Mouse (Mus musculus): ENCODE data around the gene Lysmd1.
"Not testable (repeated sequence)": the region's sequence is repeated elsewhere in the genome, so short reads cannot be mapped to it uniquely, and the experiment has no call there.

Lysmd1 gene

DNA sequence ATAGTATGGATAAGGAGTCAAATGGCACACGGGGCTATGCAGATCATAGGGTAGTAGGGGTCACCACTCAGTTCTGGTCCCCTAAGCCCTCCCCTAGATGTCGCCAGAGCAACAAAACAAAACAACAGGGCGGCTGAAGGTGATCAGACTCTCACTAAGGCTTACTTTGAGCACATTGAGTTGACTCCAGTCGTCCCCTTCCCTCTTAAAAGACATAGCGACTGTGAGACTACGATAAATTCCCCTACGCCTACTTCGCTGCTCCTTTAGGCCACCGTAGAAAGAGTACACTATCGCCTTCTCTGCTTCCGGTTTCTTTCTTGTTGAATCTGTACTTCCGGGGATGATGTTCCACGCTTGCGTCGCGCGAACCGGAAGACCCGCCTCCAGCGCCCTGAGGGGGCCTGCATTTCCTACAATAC, at the start of gene Lysmd1, which contains the start of gene Scnm1:
Gene Lysmd1 (plus strand): TSS at position 409 of the 422 bp plus-strand sequence.
Gene Scnm1 (minus strand): TSS at position 332 of the 422 bp plus-strand sequence.
- DNase-seq: peak; percentile 96

DNA sequence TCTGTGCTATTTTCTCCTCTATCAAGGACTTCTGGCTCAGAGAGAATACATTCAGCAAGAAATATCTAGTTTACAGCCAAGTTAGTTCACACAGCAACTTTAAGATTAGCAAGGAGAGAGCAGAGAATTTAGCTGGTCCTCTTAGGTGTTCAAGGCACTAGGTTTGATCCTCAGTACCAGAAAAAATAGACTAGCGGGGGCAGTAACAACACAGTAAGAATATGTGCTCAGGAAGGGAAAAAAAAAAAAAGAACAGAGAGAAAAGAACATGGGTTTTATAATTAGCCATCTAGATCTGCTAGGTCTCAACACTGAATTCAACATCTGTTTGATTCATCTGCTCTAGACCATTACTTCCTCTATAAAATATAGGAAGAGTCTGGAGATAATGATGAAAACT, 45.8 kb upstream of the Lysmd1 start:
- no peak for DNase-seq

DNA sequence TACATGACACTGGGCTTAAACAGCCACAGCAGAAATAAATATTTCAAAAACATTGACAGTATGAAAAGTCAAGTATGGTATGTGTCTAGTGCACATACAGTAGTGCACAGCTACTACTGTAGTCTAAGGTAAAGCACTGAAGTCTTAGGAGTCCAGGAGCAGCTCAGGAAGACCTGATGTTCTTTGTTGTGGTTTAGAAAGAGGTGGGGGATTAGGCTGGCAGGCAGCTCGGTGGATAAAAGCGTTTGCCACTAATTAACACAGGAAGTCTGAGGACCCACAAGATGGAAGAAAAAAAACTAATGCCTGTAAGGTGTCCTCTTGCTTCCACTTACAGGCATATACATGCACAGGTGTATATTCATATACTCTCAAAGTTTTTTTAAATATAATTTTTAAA, 33.0 kb upstream of the Lysmd1 start:
- DNase-seq: no peak

DNA sequence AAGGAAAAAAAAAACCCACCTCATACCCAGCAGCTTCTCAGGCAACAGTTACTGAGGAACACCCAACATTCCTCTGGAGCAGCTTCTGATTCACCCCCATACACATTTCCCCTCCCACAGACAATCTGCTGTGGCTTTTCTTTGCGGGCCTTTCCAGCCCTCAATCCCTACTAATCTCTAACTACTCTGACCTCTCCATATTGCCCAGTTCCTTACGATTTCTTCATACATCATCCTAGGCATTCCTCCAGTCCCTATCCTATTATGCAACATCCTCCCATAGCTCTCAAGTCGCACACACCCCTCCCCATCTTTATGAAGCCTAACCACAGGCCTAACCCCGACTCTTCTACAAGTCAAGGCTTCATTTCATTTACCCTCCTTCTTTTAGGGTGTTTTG, 28.8 kb upstream of the Lysmd1 start:
- DNase-seq: no peak

DNA sequence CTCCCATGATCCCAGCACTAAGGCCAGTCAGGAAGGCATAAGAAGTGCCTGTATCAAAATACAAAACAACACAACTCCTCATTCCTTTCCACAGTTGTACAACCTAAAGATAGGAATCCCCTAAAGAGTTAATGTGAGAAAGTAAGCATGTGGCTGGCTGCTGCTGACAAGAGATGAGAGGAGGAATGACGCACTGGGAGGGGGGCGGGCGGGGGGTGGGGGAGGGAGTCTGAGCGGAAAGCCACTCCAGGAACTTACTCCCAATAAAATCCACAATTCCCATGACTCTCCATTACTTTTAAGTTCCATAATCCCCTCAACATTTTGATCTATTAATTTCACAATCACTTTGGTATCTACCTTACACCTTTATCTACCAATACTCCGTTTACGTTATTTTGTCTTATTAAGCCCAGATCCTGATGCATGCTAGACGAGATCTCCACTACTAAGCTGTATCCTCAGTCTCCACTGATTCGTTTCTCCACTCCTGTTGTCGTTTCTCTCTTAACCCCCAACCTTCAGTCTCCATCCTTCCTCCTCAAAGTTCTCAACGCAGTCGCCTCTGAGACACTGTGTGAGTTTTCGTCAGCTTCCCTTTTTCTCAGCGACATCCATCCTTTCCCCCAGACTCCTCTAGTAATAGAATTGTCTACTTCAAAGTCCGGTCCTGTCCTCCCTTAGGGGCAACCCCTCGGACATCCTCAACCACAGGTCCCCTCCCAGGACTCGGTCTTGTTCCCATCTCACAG, 28.1 kb upstream of the Lysmd1 start:
- no peak for DNase-seq

DNA sequence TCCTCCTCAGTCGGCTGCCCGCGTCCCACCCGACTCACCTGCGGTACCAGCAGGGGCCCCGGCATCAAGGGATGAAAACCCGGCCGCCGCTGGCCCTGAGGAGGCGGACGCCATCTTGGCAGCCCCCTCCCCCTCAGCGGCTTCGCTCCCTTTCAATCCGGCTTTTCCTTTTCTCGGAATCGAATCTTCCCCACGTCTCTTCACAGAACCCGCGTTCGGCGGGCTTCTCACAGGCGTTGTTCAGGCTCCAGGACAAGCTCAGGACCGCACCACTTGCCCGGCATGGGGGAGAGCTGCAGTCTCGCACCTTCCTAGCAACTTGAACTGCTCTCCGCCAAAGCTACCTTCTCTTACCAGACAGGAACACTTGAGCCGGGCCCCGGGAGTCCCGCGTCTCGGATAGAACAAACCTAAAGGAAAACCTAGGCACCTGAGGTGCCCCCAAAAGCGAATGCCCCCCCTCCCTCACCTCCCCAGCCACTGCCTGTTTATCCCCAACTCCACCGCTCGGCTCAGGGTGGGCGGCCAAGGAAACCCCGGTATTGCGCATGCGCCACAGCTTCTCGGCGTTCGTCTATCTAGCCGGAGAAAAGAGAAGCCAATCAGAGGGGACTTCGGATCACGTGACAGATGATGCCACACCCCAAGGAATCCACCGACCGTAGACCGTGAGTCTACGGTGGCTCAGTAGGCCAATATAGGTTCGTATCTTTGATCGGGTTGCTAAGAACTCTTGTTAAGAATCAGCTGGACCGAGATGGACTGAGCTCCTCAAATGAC, 27.4 kb upstream of the Lysmd1 start, which contains the start of gene Pip5k1a:
Gene Pip5k1a (minus strand): TSS at position 593 of the 780 bp plus-strand sequence.
- DNase-seq: peak; percentile 98

DNA sequence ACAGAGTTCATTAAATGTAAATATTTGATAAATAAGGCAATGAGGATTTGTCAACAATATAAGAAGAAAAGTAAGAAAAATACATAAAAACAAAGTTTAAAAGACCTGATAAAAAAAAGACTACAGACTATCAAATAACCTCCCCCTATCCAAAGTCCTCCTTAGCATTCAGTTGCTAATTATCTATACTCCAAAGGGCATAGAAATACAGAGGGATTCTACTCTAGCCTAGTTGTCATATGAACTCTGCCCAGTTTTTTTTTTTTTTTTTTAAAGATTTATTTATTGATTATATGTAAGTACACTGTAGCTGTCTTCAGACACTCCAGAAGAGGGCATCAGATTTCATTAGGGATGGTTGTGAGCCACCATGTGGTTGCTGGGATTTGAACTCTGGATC, 26.6 kb upstream of the Lysmd1 start:
- DNase-seq: not testable (repeated sequence)

DNA sequence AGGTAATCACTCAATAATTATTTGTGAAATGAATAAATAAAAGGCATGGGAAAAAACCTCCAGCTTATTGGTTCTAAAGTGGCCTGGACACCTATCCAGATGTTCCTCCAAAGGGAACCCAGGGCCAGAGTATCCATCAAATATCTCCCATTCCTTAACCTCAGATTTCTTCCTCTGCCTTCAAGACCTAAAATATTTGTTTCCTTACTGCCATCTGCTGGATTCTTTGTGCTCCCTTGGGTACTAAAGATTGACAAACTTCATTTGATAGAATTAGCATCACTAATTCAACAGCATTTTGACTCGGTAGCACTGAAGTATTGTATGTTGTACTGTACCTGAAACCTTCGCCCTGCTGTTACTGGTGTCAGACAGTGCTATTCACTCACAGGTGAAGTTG, 26.0 kb upstream of the Lysmd1 start:
- peak; percentile 39 for DNase-seq

DNA sequence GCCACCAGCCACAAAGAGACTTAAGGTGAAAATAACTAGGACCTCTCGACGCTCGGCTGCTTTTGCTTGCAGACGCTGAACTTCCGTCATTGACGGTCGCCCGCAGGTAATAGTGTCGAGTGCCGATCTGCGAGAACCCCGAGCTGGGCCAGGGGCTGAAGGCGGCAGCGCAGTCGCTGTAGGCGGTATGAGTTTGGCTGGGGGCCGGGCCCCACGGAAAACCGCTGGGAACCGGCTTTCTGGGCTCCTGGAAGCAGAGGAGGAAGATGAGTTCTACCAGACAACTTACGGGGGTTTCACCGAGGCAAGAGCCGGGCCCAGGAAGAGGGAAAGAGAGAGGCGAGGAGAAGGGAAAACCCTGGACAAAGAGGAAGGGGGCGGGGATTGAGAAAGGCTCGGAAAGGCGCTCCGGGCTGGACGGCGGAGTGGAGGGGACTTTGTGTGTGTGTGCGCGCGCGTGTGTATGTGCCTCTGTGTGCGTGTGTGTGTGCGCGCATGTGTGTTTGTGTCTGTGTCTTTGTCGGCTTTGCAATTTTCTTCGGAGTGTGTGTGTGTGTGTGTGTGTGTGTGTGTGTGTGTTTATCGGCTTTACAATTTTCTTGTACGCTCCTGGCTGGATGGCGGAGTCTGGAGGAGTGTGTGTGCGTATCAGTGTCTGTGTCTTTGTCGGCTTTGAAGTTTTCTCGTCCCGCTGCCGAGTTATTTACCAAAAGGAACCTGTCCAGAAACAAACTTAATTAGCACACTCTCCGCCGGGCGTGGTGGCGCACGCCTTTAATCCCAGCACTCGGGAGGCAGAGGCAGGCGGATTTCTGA, 22.8 kb upstream of the Lysmd1 start, which contains the start of gene Vps72:
Gene Vps72 (plus strand): TSS at position 112 of the 816 bp plus-strand sequence.
- DNase-seq: peak; percentile 94

DNA sequence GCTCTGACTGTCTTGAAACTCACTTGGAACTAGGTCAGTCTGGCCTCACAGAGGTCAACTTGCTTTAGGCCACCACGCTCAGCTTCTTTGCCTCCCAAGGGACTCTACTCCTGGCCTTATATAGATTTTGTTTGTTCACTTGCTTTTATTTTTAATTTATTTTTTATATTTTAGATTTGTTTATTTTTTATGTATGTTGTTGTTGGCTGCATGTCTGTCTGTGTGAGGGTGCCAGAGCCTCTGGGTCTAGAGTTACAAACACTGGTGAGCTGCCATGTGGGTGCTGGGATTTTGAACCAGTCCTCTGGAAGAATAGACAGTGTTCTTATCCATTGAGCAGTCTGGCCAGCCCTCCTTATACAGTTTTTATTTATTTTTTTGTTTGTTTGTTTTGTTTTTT, 21.1 kb upstream of the Lysmd1 start:
- DNase-seq: no peak

DNA sequence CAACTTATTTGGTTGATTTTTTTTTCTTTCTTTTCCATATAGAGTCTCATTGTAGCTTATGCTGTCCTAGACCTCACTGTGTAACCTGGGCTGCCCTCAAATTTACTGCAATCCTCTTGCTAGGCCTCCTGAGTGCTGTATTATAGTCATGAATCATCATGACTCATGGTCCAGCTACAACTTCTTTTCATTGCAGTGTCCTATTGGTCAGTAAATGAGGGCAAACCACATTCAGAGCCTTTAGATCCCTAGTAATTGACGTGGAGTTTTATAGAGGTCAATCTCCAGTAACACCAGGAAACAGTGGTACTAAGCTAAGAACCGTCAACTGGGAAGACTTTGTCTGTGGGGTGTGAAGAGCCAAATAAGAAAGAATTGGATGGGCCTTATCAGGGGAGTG, 16.1 kb upstream of the Lysmd1 start:
- no peak for DNase-seq

DNA sequence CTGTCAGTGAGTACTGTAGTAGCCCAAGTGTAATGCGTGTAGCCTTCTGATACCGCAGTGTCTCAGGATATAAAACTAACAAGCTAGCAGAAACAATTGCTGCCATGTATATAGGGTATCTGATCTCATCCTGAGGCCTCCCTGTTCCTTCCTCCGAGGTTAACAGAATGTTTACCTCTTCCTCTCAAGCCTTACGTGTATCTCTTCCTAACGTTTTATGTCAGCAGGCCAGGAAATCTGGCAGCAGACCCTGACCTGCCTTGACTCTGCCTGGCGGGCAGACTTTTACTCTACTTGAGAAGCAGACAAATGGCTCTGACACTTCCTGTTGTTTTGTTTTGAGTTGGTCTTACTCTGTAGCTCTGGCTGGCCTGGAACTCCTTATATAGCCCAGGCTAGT, 12.3 kb upstream of the Lysmd1 start:
- no peak for DNase-seq

DNA sequence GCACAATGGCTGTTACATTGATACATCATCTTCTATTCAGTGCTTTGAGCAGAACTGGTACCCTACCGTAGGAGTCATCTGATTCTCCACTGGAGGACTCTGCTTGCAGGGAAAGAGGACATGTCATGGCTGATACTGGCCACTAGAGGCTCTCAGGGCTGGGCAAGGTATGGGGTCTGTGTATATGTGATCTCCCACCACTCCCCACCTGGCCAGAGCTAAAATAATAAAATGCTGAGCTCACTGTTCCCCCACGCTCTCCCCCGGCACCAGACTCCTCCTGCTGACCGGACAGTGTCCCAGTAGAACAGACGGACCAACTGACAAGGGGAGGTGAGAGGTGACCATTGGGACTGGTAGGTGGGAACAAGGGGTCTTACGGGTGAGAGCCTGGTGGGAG, 9.6 kb upstream of the Lysmd1 start, which contains the start of gene Tmod4:
Gene Tmod4 (plus strand): TSS at position 231 of the 400 bp plus-strand sequence.
- DNase-seq: no peak

DNA sequence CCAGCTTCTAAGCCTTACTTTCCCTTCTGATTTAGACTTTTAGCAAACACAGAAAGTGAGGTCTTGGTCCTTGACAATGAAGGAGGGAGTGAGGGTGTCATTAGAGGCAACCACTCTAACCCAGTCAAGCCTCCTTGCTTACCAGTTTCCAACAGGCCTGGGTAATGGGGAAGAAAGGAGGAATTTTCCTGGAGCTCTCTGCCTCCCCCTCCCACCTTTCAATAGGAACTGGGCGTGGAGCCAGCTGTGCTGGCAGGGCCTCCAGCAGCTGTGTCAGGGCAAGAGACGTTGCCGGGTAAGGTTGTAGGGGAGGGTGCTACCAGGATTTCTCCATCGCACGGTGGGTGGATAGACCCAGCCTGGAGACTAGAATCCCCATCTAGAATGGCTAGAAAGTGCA, 8.9 kb upstream of the Lysmd1 start:
- peak; percentile 69 for DNase-seq

DNA sequence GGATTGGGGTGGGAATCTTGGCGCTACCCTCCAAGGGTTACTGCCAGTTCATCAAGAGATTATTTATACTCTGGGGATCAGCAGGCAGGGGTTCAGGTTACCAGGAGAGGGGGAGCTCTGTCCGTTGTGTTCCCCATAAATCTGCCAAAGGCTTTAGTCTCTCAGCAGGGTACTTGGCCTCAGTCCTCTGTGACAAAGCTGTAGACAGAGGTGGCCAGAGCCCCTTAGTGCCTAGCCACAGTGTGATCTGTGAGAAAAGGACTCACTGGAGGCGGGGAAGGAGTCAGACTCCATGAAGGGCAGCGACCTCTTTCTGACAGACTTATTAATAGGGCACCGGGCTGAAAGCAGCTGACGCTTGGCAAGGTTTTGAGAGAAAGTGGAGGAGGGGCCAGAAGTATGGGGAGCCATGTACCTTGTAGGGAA, 4.6 kb upstream of the Lysmd1 start:
- DNase-seq: no peak

DNA sequence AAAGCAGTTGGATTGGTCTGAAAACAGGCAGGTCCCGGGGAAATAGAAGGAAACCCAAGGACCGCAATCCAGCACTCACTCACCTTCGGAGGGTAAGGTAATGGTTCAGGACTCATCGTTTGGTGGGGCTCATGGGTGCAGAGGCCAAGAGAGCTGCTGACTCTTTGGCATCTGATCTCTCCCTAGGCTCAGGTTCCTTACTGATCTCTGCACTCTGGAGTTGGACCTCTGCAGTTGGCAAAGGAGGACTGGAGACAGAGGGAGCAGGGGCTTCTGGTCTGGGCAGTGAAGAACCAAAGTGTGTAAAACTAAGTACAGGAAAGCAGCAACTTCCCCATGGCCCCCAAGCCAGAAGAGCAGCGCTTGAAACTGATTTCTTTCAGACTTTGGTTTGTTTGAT, 3.8 kb upstream of the Lysmd1 start:
- DNase-seq: no peak

DNA sequence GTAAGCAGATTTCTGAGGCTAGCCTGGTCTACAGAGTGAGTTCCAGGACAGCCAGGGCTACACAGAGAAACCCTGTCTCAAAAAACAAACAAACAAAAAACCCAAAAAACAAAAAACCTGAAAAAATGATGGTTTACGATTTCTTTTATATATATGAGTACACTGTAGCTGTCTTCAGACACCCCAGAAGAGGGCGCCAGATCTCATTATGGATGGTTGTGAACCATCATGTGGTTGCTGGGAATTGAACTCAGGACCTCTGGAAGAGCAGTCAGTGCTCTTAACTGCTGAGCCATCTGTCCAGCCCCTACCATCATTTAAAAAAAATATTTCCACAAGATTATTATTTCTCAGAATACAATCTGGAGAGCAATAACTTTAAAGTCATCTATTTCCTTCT, 1.5 kb upstream of the Lysmd1 start:
- DNase-seq: not testable (repeated sequence)

DNA sequence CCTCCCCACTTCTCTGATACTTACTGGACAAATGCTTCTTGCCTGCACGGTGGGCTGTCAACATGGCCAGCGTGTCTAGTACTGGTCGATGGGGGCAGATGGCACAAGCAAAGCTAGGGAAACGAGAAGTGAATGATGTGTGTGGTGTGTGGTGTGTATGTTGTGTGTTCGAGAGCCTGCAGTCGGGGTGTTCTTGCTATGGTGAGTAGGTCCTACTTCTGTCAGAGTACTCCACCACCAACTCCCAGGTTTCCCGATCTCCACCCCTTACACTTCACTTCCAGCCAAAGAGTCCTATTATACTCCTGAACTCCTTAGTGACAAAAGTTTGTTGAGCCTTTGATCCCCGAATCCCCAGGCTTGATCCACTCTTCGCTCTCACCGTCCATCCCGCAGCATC, 712 bp upstream of the Lysmd1 start:
- DNase-seq: no peak

DNA sequence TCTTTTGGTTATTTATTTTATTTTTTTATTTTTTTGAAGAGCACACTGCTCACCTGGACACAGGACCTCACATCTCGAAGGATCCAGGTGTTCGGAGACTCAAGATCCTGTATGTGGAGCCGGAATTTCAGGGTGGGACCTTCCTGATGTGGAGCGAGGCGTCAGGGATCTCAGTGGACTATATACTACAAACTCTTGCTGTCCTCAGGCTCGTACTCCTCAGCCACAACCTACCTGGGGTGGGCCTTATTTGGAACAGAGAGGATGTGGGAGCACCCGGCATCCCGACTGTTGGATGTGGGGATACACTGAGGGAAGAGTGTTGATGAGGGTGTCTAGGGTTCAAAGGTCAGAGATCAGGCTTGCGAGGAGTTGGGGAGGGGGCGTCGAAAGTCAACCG, 245 bp downstream of the Lysmd1 start:
- not testable (repeated sequence) for DNase-seq

DNA sequence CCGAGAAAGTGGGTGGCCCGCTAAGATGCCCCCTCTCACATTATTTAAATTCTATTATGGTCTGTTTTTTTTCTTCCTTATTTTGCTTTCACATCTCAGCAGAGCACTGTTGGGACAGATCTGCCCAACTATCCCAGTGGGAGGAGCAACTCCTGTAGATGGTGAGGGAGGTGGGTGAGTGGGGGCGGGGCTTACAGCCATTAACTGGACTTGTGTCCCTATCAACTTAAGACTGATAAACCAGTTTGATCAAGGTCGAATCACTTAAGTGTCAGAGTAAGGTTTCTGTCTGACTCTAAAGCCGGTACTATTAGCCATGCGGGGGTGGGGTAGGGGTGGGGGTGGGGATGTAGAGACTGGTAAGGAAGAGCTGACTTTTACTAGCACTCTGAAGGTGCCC, 1.1 kb downstream of the Lysmd1 start:
- DNase-seq: peak; percentile 87

DNA sequence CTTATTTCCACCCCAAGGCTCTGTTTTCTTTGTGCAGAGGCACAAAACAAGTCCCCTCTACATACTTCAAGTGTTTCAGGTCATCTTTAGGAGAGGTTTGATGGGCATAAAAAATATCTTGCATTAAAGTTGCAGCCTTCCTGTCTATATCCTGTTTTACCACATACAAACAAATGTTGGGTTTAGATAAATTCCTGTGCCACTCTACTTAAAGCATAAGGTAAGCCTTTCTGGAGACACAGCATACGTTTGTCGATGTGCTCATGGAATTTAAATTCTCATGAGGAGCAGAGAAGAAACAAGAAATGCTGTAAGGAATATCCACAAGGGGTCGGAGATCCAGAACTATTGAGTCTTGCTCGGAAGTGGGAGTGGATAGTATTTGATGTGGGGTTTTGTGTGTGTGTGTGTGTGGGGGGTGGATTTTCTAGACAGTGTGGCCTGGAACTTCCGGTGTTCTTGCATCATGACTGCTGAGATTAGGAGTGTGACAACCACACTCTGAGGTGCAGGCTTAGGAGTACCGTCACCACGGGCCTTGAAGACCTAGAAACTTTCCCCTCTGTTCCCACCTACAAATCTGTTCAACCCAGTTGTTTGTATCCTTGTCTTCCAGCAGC, 1.7 kb downstream of the Lysmd1 start:
- peak; percentile 38 for DNase-seq

DNA sequence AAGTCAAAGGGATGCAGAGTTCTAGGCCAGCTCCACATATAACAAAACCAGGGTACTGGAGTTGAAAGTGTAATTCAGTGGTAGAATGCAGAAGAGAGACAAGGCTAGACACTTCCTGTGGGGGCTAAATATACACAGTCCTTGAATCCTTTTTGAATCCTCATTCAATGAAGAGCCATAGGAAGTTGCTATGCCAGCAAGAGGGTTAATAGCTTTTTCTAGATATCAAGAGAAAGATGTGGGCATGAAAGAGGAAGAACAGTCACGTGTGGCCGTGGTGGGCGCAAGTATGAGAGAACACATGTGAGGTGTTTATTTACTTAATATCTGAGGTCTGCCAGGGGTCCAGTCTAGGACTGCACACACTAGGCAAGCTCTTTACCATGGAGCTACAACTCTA, 2.4 kb downstream of the Lysmd1 start:
- DNase-seq: peak; percentile 39
